Mouse (Mus musculus): ENCODE measurements around the gene Bcl2l10. TPM values are rescaled to one million over a fixed set of nuclear protein-coding genes. Genes with fewer than 3 reads are reported as not detected.

The Bcl2l10 gene
- total and polyA plus RNA-seq, 2 experiments from 2014 or later = not detected

- Histone ChIP-seq H3K4me2 (ENCODE audit: low read depth, low read length) (no peak overlapping the region), H3K9me3 (replicated peaks; ENCODE audit: control insufficient read depth, low read length) (no peaks in the 10 kb centered on the region), H3K27me3 (ENCODE audit: control insufficient read depth, insufficient read depth, low read length) (no peaks in the 10 kb centered on the region), H3K4me3 (ENCODE audit: low read depth, low read length) (no peak overlapping the region), H3K27ac (ENCODE audit: low read depth) (no peak overlapping the region), H3K9ac (replicated peaks; ENCODE audit: low read depth, low read length) (no peak overlapping the region), H3K4me1 (ENCODE audit: control insufficient read depth, insufficient read depth) (no peaks in the 10 kb centered on the region), H3K36me3 (replicated peaks; ENCODE audit: control insufficient read depth, insufficient read depth, low read length) (peaks cover 79% of the 10 kb centered on the region)
- 71% methylated on average over 6 of the region's 6 CpGs for WGBS
- DNase-seq (ENCODE audit: low spot score) (no peak), ATAC-seq (ENCODE audit: insufficient read depth, low read depth) (no peak)
- TF ChIP-seq EP300 (IDR thresholded peaks at IDR 0.05; ENCODE audit: low read depth) (no peak), CTCF (IDR thresholded peaks at IDR 0.05; ENCODE audit: low read depth) (no peak)
Observed at GRCm38 (mm10) chr9:75338016-75338415, 9.5 kb upstream of the Bcl2l10 start.

- Histone ChIP-seq H3K9ac (replicated peaks; ENCODE audit: low read depth, low read length) (no peak overlapping the region), H3K4me3 (ENCODE audit: low read depth, low read length) (no peak overlapping the region), H3K4me2 (ENCODE audit: low read depth, low read length) (no peak overlapping the region), H3K36me3 (replicated peaks; ENCODE audit: control insufficient read depth, insufficient read depth, low read length) (peaks cover 67% of the 10 kb centered on the region), H3K4me1 (ENCODE audit: control insufficient read depth, insufficient read depth) (no peaks in the 10 kb centered on the region), H3K27me3 (ENCODE audit: control insufficient read depth, insufficient read depth, low read length) (no peaks in the 10 kb centered on the region), H3K9me3 (replicated peaks; ENCODE audit: control insufficient read depth, low read length) (no peaks in the 10 kb centered on the region), H3K27ac (ENCODE audit: low read depth) (no peak overlapping the region)
- no peak for DNase-seq (ENCODE audit: low spot score)
- 79% methylated on average over 4 of the region's 4 CpGs for WGBS
- no peak for ATAC-seq (ENCODE audit: insufficient read depth, low read depth)
- TF ChIP-seq EP300 (IDR thresholded peaks at IDR 0.05; ENCODE audit: low read depth) (no peak), CTCF (IDR thresholded peaks at IDR 0.05; ENCODE audit: low read depth) (no peak)
Observed at GRCm38 (mm10) chr9:75342433-75342832, 5.1 kb upstream of the Bcl2l10 start.

GRCm38 (mm10) chr9:75348066-75348465, 508 bp downstream of the Bcl2l10 start:
- Histone ChIP-seq H3K4me2 (ENCODE audit: low read depth, low read length) (no peak overlapping the region), H3K9me3 (replicated peaks; ENCODE audit: control insufficient read depth, low read length) (no peaks in the 10 kb centered on the region), H3K27ac (ENCODE audit: low read depth) (no peak overlapping the region), H3K36me3 (replicated peaks; ENCODE audit: control insufficient read depth, insufficient read depth, low read length) (peaks cover 28% of the 10 kb centered on the region), H3K27me3 (ENCODE audit: control insufficient read depth, insufficient read depth, low read length) (no peaks in the 10 kb centered on the region), H3K9ac (replicated peaks; ENCODE audit: low read depth, low read length) (no peak overlapping the region), H3K4me1 (ENCODE audit: control insufficient read depth, insufficient read depth) (no peaks in the 10 kb centered on the region), H3K4me3 (ENCODE audit: low read depth, low read length) (no peak overlapping the region)
- TF ChIP-seq EP300 (IDR thresholded peaks at IDR 0.05; ENCODE audit: low read depth) = no peak
- no peak for TF ChIP-seq CTCF (IDR thresholded peaks at IDR 0.05; ENCODE audit: low read depth)
- ATAC-seq (ENCODE audit: insufficient read depth, low read depth) (no peak), DNase-seq (ENCODE audit: low spot score) (no peak)
- 88% methylated on average over 17 of the region's 17 CpGs for WGBS

- Histone ChIP-seq H3K9me3 (replicated peaks; ENCODE audit: control insufficient read depth, low read length) (no peaks in the 10 kb centered on the region), H3K4me2 (ENCODE audit: low read depth, low read length) (no peak overlapping the region), H3K27me3 (ENCODE audit: control insufficient read depth, insufficient read depth, low read length) (no peaks in the 10 kb centered on the region), H3K4me1 (ENCODE audit: control insufficient read depth, insufficient read depth) (no peaks in the 10 kb centered on the region), H3K27ac (ENCODE audit: low read depth) (no peak overlapping the region), H3K4me3 (ENCODE audit: low read depth, low read length) (no peak overlapping the region), H3K36me3 (replicated peaks; ENCODE audit: control insufficient read depth, insufficient read depth, low read length) (peaks cover 28% of the 10 kb centered on the region), H3K9ac (replicated peaks; ENCODE audit: low read depth, low read length) (no peak overlapping the region)
- WGBS = 92% methylated on average over 3 of the region's 3 CpGs
- DNase-seq (ENCODE audit: low spot score) = no peak
- no peak for ATAC-seq (ENCODE audit: insufficient read depth, low read depth)
- TF ChIP-seq CTCF (IDR thresholded peaks at IDR 0.05; ENCODE audit: low read depth) (no peak), EP300 (IDR thresholded peaks at IDR 0.05; ENCODE audit: low read depth) (no peak)
Observed at GRCm38 (mm10) chr9:75348641-75349040, 1.1 kb downstream of the Bcl2l10 start.

- Histone ChIP-seq H3K9ac (replicated peaks; ENCODE audit: low read depth, low read length) (no peak overlapping the region), H3K9me3 (replicated peaks; ENCODE audit: control insufficient read depth, low read length) (no peaks in the 10 kb centered on the region), H3K27ac (ENCODE audit: low read depth) (no peak overlapping the region), H3K36me3 (replicated peaks; ENCODE audit: control insufficient read depth, insufficient read depth, low read length) (no peaks in the 10 kb centered on the region), H3K4me3 (ENCODE audit: low read depth, low read length) (no peak overlapping the region), H3K27me3 (ENCODE audit: control insufficient read depth, insufficient read depth, low read length) (no peaks in the 10 kb centered on the region), H3K4me2 (ENCODE audit: low read depth, low read length) (no peak overlapping the region), H3K4me1 (ENCODE audit: control insufficient read depth, insufficient read depth) (no peaks in the 10 kb centered on the region)
- no peak for TF ChIP-seq CTCF (IDR thresholded peaks at IDR 0.05; ENCODE audit: low read depth)
- TF ChIP-seq EP300 (IDR thresholded peaks at IDR 0.05; ENCODE audit: low read depth) = no peak
- no peak for DNase-seq (ENCODE audit: low spot score)
- no peak for ATAC-seq (ENCODE audit: insufficient read depth, low read depth)
- 74% methylated on average over 8 of the region's 8 CpGs for WGBS
Observed at GRCm38 (mm10) chr9:75353094-75353493, 5.5 kb downstream of the Bcl2l10 start.

GRCm38 (mm10) chr9:75355783-75356182, 8.2 kb downstream of the Bcl2l10 start:
- TF ChIP-seq CTCF (IDR thresholded peaks at IDR 0.05; ENCODE audit: low read depth) = no peak
- TF ChIP-seq EP300 (IDR thresholded peaks at IDR 0.05; ENCODE audit: low read depth) = no peak
- H3K4me2 ChIP-seq (ENCODE audit: low read depth, low read length) = no peak overlapping the region
- ATAC-seq (ENCODE audit: insufficient read depth, low read depth) (no peak), DNase-seq (ENCODE audit: low spot score) (no peak)
- no peaks in the 10 kb centered on the region for H3K4me1 ChIP-seq (ENCODE audit: control insufficient read depth, insufficient read depth)
- H3K27me3 ChIP-seq (ENCODE audit: control insufficient read depth, insufficient read depth, low read length) = no peaks in the 10 kb centered on the region
- no peaks in the 10 kb centered on the region for H3K36me3 ChIP-seq (replicated peaks; ENCODE audit: control insufficient read depth, insufficient read depth, low read length)
- 83% methylated on average over 4 of the region's 4 CpGs for WGBS
- no peak overlapping the region for H3K4me3 ChIP-seq (ENCODE audit: low read depth, low read length)
- no peak overlapping the region for H3K27ac ChIP-seq (ENCODE audit: low read depth)
- H3K9ac ChIP-seq (replicated peaks; ENCODE audit: low read depth, low read length) = no peak overlapping the region
- H3K9me3 ChIP-seq (replicated peaks; ENCODE audit: control insufficient read depth, low read length) = no peaks in the 10 kb centered on the region
